Mouse (Mus musculus) cerebellum, adult 11-12 months (tissue): ENCODE data around the gene Ttc41.
"Not testable (repeated sequence)": the region's sequence is repeated elsewhere in the genome, so short reads cannot be mapped to it uniquely, and the experiment has no call there.

Source experiments
- DNase-seq: peaks from one replicate; pipeline ENCODE4 v3.0.0; 2022

The Ttc41 gene

GRCm38 (mm10) chr10:86705318-86705921 lies at the start of gene Ttc41, which contains the start of gene Hsp90b1:
Gene Ttc41 (plus strand): TSS chr10:86705811.
Gene Hsp90b1 (minus strand): TSS chr10:86705509.
- peak; percentile 100 for DNase-seq

DNA sequence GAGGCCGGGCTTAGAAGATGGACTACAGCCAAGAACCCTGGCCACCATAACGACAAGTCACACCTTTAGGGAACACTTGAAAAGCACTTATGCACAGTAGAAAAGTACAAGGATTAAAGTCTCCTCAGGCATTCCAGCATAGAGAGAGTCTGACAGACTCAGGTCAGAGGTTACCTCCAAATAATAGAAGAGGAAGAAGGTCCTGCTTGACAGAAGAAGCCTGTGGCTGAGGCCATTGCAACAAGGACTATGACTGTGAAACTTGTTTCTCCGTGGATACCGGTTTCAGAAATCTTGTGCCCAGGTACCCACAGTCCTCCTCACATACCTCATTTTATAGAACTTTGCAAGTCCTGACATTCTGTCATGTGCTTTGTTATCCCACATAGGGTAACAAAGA lies 35.1 kb upstream of the Ttc41 start:
- DNase-seq: not testable (repeated sequence)

GRCm38 (mm10) chr10:86684797-86685178 lies 20.8 kb upstream of the Ttc41 start:
- not testable (repeated sequence) for DNase-seq

DNA sequence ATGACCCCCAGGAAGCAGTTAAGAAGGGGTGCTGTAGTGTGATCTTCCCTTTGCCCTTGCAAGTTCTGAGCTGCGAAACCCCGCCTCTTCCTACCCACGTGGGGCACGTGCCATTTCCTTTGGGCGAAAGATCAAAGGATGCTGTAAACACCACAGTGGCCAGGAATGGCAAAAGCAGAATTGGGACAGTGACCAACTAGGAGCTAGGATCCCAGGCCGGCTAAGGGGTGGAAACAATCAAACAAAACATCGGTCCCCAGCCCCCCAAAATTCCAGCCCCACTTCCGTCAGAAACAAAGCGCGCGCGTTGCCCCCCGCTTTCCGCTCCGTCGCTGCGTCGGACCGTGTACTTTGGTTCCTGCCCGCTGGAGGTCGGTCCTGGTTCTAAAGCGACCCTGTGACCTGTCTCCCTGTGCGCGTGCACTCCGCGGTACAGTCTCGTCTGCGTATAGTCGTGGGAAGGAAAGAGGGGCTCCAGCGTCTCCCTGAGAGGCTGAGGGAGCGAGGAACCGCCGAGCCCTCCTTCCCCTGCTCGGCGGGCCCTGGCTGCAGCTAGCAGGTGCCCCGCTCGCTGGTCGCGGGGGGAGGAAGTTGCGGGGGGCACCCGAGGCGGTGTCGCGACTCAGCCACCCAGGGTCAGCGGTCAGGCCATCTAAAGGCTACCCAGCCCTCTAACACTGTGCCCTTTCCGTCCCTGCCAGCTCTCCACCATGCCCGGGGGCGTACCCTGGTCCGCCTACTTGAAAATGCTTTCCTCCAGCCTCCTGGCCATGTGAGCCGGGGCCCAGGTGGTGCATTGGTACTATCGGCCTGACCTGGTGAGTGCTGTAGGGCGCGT lies 20.2 kb upstream of the Ttc41 start:
- peak; percentile 87 for DNase-seq

- DNase-seq: not testable (repeated sequence)
Measured at GRCm38 (mm10) chr10:86686017-86686360, 19.6 kb upstream of the Ttc41 start.

DNA sequence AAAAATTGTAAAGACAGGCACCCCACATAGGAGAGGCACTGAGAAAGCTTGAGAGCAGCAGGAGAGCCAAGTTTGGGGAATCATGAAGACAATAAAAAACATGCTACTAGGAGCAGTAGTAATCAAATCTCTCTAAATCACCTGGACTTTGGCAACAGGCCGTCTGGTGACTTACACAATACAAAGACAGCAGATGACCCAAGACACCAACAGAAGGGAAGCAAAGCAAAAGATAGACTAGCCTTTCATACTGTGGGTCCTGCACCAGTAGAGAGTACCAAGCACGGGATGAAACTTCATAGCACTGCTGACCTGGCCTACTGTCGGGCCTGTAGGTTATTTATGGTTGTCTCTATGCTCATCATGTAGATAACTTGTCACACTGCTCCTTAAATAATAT lies 5.4 kb upstream of the Ttc41 start:
- DNase-seq: no peak

GRCm38 (mm10) chr10:86700973-86701372 lies 4.6 kb upstream of the Ttc41 start:
- DNase-seq: no peak

DNA sequence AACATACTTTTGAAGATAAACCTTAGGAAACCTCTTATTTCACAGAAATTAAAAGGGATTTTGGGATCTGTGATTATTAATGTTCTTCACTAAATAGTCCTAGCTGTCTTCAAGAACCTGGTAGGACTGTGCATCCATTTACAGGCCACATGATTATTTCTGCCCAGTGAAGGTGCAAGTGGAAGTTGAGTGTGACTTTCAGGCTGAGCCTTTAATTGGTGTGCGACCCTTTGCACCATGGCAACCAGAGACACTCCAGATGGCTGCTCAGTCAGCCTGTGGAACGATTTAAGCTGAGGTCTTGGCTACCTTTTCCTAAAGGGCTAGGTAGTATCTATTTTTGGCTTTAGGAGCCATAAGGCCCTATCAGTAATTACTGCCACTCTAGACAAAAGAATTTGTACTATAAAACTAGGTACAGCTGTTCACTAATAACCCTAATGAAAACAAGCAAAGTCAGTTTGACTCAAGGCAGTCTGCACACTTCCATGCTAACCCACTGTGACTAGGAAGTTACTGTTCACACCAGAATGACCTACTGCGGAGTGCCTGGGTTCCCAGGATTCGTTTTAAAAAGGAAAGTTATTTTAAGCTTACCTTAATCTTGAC lies 3.2 kb upstream of the Ttc41 start:
- DNase-seq: no peak

DNA sequence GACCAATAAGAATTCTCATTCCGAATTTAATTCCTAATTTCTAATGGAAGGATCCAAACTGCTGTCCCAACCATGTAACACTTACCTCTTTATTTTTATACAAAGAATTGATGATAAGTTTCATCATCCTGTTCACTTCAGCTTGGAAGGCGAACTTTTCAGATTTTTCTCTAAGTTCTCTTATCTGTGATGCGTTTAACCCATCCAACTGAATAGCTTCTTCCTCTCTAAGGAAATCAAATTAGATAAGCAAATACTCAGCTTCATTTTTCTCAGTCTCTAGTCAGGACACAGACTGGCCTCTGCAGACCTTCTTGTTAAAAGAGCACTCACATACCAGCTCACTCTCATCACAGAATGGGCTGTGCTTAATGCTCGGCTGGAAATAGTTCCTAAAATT lies 2.2 kb upstream of the Ttc41 start:
- DNase-seq: no peak

DNA sequence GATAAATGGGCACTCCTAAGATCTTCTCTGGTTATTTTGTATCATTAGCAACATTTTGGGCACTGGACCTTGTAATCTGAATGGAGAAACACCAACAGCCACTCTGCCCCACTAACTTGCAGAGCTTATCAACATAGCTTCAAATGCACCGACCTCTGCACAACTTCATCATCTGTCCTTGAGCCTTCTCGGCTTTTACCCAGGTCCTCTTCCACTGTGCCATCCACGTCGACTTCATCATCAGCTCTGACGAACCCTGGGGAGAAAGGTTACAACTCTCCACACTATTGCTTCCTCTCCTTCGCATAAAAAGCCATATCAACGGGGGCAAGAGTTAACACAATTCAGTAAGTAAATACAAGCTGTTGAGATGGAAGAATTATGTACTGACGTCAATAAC lies 1.5 kb upstream of the Ttc41 start:
- DNase-seq: peak; percentile 25

GRCm38 (mm10) chr10:86704589-86705191 lies 921 bp upstream of the Ttc41 start:
- peak; percentile 73 for DNase-seq

DNA sequence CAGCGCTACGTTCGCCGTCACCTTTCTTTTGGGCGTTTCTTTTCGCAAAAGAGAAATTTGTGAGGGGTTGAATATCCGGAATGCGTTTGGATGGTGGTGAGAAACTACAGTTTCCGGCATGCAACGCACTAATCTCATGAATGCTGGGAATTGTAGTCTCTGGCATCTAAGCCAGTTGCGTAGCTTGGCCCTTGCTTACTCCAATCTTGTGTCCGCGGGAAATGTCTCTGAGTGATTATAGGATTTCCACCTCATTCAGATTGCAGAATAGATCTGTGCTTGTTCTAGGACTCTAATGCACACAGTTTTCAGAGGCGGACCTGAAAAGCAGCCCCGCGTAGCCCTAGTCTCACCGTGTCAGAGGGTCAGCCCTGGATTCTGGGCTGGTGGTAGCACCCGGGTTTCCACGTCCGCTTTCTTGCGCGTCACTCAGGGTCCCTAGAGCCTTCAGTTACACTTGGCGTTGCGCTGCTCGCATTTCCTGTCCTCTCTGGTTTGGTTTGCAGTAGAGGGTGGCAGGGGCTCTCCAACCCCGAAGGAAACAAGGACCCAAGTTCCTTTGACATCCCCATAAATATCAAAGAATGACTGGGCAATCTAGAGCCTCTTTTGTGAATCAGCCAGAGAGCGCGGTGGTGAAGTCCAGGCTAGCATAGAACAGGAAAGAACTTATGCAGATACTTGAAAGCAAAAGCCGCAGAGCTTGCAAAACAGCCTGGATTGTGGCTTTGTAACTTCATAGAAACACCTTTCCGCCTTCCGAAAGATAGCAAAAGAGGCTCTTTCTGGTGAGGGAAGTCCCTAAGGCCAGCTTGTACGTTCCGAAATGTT lies 526 bp downstream of the Ttc41 start:
- no peak for DNase-seq

GRCm38 (mm10) chr10:86707134-86707533 lies 1.5 kb downstream of the Ttc41 start:
- no peak for DNase-seq

DNA sequence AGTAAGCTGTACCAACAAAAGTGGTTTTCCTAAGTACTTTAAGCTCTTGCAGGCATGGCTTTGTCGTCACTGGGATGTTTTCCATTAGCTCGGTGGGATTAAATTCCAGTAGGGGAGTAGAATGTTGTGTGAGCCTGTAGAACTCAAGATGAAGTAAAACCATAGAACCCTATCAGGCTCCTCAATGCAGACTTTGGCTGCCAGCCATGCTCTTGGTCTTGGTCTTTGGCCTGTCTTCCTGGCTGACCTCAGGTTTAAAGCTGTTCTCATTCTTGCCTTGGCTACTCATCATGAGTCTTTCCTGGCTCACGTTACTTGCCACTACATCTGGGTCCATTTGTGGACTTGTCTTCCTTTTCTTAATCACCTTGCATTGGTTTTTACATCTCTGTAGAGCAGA lies 6.5 kb downstream of the Ttc41 start:
- no peak for DNase-seq

DNA sequence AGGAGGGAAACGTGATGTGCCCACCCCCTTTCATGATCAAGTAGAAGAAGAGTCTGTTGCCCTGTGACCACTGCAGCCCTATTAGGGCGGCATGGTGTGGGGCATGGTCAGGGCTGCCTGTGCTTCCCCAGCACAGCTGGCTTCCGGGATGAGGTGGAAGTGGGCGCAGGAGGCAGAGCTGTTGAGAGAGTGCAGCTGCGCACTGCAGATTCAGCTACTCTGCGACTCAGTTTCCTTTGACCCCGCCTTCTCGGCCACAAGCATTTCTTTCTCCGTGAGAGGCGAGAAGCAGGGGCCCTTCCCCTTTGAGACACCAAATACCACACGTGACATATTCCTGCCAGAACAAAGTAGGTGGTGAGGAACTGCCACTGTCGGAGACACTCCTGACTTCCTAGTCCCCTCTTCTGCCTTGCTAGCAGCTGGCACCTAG lies 22.0 kb downstream of the Ttc41 start:
- no peak for DNase-seq

- DNase-seq: no peak
Measured at GRCm38 (mm10) chr10:86728176-86728575, 22.6 kb downstream of the Ttc41 start.

GRCm38 (mm10) chr10:86730823-86731499 lies 25.4 kb downstream of the Ttc41 start:
- peak; percentile 64 for DNase-seq

DNA sequence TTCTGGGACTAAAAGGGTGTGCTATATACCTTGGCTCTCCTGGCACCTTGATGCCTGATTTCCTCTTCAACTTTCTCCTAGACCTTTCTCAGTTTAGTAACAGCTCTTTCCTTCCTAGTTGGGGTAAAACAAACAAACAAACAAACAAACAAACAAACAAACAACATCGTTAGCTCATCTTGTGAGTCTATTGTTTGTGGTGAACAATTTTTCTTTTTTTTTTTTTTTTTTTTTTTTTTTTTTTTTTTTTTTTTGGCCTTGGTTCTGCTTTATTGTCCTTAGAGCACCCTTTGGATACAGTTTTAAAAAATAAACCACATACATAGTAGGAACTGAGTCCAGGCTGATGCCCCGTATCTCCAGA lies 25.9 kb downstream of the Ttc41 start:
- DNase-seq: no peak

DNA sequence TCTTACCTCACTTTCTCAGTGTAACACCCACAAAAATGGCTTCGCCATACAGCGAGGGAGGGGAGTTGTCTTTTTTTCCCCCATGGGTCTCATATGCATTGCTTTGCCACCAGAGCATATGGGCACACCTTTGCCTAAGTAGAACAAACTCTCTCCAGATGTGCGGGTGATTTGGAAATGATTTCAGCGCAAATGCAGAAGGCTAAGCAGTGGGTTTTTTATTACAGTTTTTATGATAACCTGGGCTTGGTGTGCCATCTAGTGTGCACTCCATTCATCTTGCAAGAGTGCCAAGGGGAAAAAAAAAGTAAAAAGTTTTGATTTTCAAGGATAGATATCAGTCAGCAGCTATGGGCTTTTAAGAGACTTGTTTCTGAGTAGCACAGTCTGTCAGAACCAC lies 29.4 kb downstream of the Ttc41 start:
- no peak for DNase-seq

DNA sequence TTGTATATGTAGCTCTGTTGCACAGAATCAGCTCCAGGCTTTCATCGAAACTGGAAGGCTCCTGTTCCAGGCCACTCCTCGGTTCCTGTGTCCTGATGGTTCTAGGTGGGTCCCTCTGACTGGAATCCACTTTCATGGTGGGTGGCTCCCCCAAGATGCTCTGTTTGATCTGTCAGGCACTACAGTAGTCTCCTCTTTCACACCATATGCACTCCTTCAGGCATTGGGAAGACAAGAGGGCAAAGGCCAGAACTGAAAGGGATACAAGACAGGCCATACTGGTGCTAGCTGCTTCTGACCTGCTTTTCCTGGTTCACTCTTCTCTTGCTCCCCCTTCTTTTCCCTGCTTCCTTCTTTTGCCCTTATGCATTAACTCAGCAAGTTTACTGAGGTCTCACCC lies 37.3 kb downstream of the Ttc41 start:
- no peak for DNase-seq

GRCm38 (mm10) chr10:86744306-86744705 lies 38.7 kb downstream of the Ttc41 start:
- no peak for DNase-seq

DNA sequence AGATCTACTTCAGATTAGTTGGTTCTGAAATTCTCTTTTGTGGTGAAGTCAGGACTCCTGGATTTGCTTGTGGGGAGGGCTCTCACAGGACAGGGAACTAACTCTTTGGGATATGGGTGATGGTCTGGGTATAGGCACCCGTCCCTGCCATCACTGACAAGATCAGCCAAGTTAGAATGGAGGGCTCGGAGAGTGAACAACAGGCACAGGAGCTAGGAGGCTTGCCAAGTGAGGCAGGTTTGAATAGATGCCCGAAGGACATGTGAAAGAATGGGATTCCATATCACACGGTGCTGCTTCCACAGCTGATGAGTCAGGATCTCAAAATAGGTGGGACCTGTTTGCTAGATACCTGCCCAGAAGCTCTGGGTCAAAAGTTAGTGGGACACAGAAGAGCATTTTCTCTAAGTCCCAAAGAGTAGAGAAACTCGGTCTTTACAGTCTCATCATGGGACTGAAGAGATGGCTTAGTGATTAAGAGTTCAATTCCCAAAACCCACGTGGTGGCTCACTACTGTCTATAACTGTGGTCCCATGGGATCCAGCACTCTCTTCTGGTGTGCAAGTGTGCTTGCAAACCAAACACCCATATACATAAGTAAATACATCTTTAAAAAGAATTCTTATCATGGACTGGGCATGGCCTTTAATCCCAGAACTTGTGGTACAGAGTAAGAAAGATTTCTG lies 50.3 kb downstream of the Ttc41 start:
- DNase-seq: no peak
